Mouse (Mus musculus) hindbrain, embryonic 16.5 days (tissue): ENCODE results near the gene Ttc16. TPM values are rescaled to one million over a fixed set of nuclear protein-coding genes. Genes with fewer than 3 reads are reported as not detected.

Experiments used
- ATAC-seq: fragments of 200-750 bp; cut with Nextera tagmentation; 2 replicates; pipeline ENCODE4 v1.8.0; 2017; ENCODE audit warnings: moderate TSS enrichment, moderate library complexity
- H3K27ac ChIP-seq: fragments of 300-500 bp; sonication (generic); 2 replicates; pipeline ENCODE4 v1.5.1; 2014; ENCODE audit warnings: low read depth, mild to moderate bottlenecking, control low read depth, low read length, moderate library complexity
- H3K27me3 ChIP-seq: fragments of 300-500 bp; sonication (generic); replicated peaks from 2 replicates; pipeline ENCODE4 v1.6.1; 2014; ENCODE audit warnings: low read length; ENCODE audit not compliant: control insufficient read depth, insufficient read depth
- H3K36me3 ChIP-seq: fragments of 300-500 bp; sonication (generic); 2 replicates; pipeline ENCODE4 v1.6.1; 2014; ENCODE audit warnings: mild to moderate bottlenecking, low read length, moderate library complexity, mixed read lengths; ENCODE audit not compliant: control insufficient read depth, insufficient read depth
- H3K4me1 ChIP-seq: fragments of 300-500 bp; sonication (generic); 2 replicates; pipeline ENCODE4 v1.6.1; 2014; ENCODE audit warnings: low read depth, low read length; ENCODE audit not compliant: control insufficient read depth, insufficient read depth
- H3K4me2 ChIP-seq: fragments of 300-500 bp; sonication (generic); 2 replicates; pipeline ENCODE4 v1.6.1; 2014; ENCODE audit warnings: mild to moderate bottlenecking, low read length, control low read depth, moderate library complexity
- H3K4me3 ChIP-seq: fragments of 300-500 bp; sonication (generic); 2 replicates; pipeline ENCODE4 v1.5.1; 2014; ENCODE audit warnings: mild to moderate bottlenecking, low read length, control low read depth, moderate library complexity
- H3K9ac ChIP-seq: fragments of 300-500 bp; sonication (generic); 2 replicates; pipeline ENCODE4 v1.6.1; 2014; ENCODE audit warnings: low read depth, mild to moderate bottlenecking, control low read depth, low read length, moderate library complexity
- H3K9me3 ChIP-seq: fragments of 300-500 bp; sonication (generic); 2 replicates; pipeline ENCODE4 v1.6.1; 2014; ENCODE audit warnings: mild to moderate bottlenecking, low read length, moderate library complexity; ENCODE audit not compliant: control insufficient read depth
- WGBS: fragments of 180-500 bp; shearing (Covaris S2); extraction: QIAGEN DNeasy Blood & Tissue Kit; methylation state at CpG from one replicate; pipeline ENCODE4 v1.1.7; 2014; 5-methylcytosine and 5-hydroxymethylcytosine counted together
- polyA plus RNA-seq: library from polyadenylated mRNA; unstranded; fragments of >200 nt; fragmentation: Nextera tagmentation; extraction: Ambion mirVana; gene quantifications from 2 replicates; pipeline ENCODE4 v1.2.1, GENCODE M21; 2015

The Ttc16 gene
- polyA plus RNA-seq, 1 experiment from 2014 or later = 0.53 TPM

- peak overlapping the region; percentile 31; the same call in 1 of the 2 replicates for H3K27ac ChIP-seq
- no peaks in the 10 kb centered on the region for H3K4me1 ChIP-seq
- no peak overlapping the region for H3K4me3 ChIP-seq
- WGBS = 56% methylated on average over 7 of the region's 7 CpGs
- no peak for ATAC-seq
- H3K9ac ChIP-seq = no peak overlapping the region
- no peaks in the 10 kb centered on the region for H3K27me3 ChIP-seq
- no peaks in the 10 kb centered on the region for H3K9me3 ChIP-seq
- no peak overlapping the region for H3K4me2 ChIP-seq
- peaks cover 26% of the 10 kb centered on the region; the same call in 1 of the 2 replicates for H3K36me3 ChIP-seq
These were observed 42.2 kb upstream of the Ttc16 start for GRCm38 (mm10) chr2:32817589-32817988.

GRCm38 (mm10) chr2:32816946-32817581, 41.6 kb upstream of the Ttc16 start:
- Histone ChIP-seq H3K27ac (peak overlapping the region; percentile 31), H3K9ac (no peak overlapping the region), H3K36me3 (peaks cover 30% of the 10 kb centered on the region), H3K4me2 (no peak overlapping the region), H3K9me3 (no peaks in the 10 kb centered on the region), H3K27me3 (no peaks in the 10 kb centered on the region), H3K4me1 (no peaks in the 10 kb centered on the region), H3K4me3 (no peak overlapping the region)
- WGBS = 59% methylated on average over 17 of the region's 17 CpGs
- ATAC-seq = peak; percentile 76

- Histone ChIP-seq H3K9ac (no peak overlapping the region), H3K36me3 (peaks cover 35% of the 10 kb centered on the region), H3K9me3 (no peaks in the 10 kb centered on the region), H3K4me2 (no peak overlapping the region), H3K27ac (no peak overlapping the region), H3K4me1 (no peaks in the 10 kb centered on the region), H3K27me3 (no peaks in the 10 kb centered on the region), H3K4me3 (no peak overlapping the region)
- 90% methylated on average over 2 of the region's 2 CpGs for WGBS
- no peak for ATAC-seq
These were observed 41.1 kb upstream of the Ttc16 start for GRCm38 (mm10) chr2:32816497-32816896.

GRCm38 (mm10) chr2:32811959-32812358, 36.5 kb upstream of the Ttc16 start:
- no peaks in the 10 kb centered on the region for H3K9me3 ChIP-seq
- WGBS = 81% methylated on average over 8 of the region's 8 CpGs
- no peaks in the 10 kb centered on the region for H3K27me3 ChIP-seq
- H3K4me2 ChIP-seq = no peak overlapping the region
- no peaks in the 10 kb centered on the region for H3K4me1 ChIP-seq
- no peak overlapping the region for H3K27ac ChIP-seq
- ATAC-seq = no peak
- peaks cover 60% of the 10 kb centered on the region for H3K36me3 ChIP-seq
- no peak overlapping the region for H3K4me3 ChIP-seq
- no peak overlapping the region for H3K9ac ChIP-seq

GRCm38 (mm10) chr2:32808816-32809566, 33.6 kb upstream of the Ttc16 start:
- no peaks in the 10 kb centered on the region for H3K4me1 ChIP-seq
- ATAC-seq = no peak
- WGBS = 94% methylated on average over 14 of the region's 14 CpGs
- H3K27me3 ChIP-seq = no peaks in the 10 kb centered on the region
- H3K9ac ChIP-seq = no peak overlapping the region
- no peak overlapping the region for H3K27ac ChIP-seq
- H3K4me3 ChIP-seq = no peak overlapping the region
- H3K4me2 ChIP-seq = no peak overlapping the region
- H3K36me3 ChIP-seq = peaks cover 67% of the 10 kb centered on the region
- no peaks in the 10 kb centered on the region for H3K9me3 ChIP-seq

GRCm38 (mm10) chr2:32798251-32798962, 23.0 kb upstream of the Ttc16 start:
- no peaks in the 10 kb centered on the region for H3K4me1 ChIP-seq
- no peak for ATAC-seq
- H3K9me3 ChIP-seq = no peaks in the 10 kb centered on the region
- H3K27ac ChIP-seq = no peak overlapping the region
- H3K4me3 ChIP-seq = no peak overlapping the region
- H3K27me3 ChIP-seq = no peaks in the 10 kb centered on the region
- H3K36me3 ChIP-seq = peaks cover 59% of the 10 kb centered on the region
- 64% methylated on average over 10 of the region's 10 CpGs for WGBS
- no peak overlapping the region for H3K9ac ChIP-seq
- H3K4me2 ChIP-seq = no peak overlapping the region

GRCm38 (mm10) chr2:32795748-32796418, 20.4 kb upstream of the Ttc16 start:
- peaks cover 52% of the 10 kb centered on the region for H3K36me3 ChIP-seq
- no peaks in the 10 kb centered on the region for H3K4me1 ChIP-seq
- H3K4me3 ChIP-seq = no peak overlapping the region
- no peak overlapping the region for H3K4me2 ChIP-seq
- WGBS = 76% methylated on average over 13 of the region's 13 CpGs
- no peaks in the 10 kb centered on the region for H3K9me3 ChIP-seq
- no peaks in the 10 kb centered on the region for H3K27me3 ChIP-seq
- ATAC-seq = no peak
- H3K27ac ChIP-seq = no peak overlapping the region
- no peak overlapping the region for H3K9ac ChIP-seq

- peaks cover 29% of the 10 kb centered on the region for H3K36me3 ChIP-seq
- no peaks in the 10 kb centered on the region for H3K9me3 ChIP-seq
- H3K4me1 ChIP-seq = no peaks in the 10 kb centered on the region
- 74% methylated on average over 6 of the region's 6 CpGs for WGBS
- H3K9ac ChIP-seq = no peak overlapping the region
- no peak overlapping the region for H3K4me2 ChIP-seq
- no peak overlapping the region for H3K27ac ChIP-seq
- ATAC-seq = no peak
- H3K27me3 ChIP-seq = no peaks in the 10 kb centered on the region
- no peak overlapping the region for H3K4me3 ChIP-seq
These were observed 15.9 kb upstream of the Ttc16 start for GRCm38 (mm10) chr2:32791297-32791696.

- peaks cover 3% of the 10 kb centered on the region; the same call in 1 of the 2 replicates for H3K4me1 ChIP-seq
- no peak overlapping the region for H3K4me3 ChIP-seq
- WGBS = 66% methylated on average over 2 of the region's 2 CpGs
- peaks cover 16% of the 10 kb centered on the region for H3K36me3 ChIP-seq
- H3K27ac ChIP-seq = no peak overlapping the region
- H3K9me3 ChIP-seq = no peaks in the 10 kb centered on the region
- ATAC-seq = no peak
- no peak overlapping the region for H3K9ac ChIP-seq
- no peak overlapping the region for H3K4me2 ChIP-seq
- H3K27me3 ChIP-seq = no peaks in the 10 kb centered on the region
These were observed 13.1 kb upstream of the Ttc16 start for GRCm38 (mm10) chr2:32788581-32788980.
